Mouse (Mus musculus) small intestine, adult 2 months (tissue): ENCODE data around the gene Schip1.

Source experiments
- CTCF ChIP-seq: fragments of 200-500 bp; IDR thresholded peaks from 2 replicates; pipeline ENCODE4 v1.5.1; 2012; ENCODE audit warnings: low read depth, mild to moderate bottlenecking, control low read depth, inconsistent platforms, low read length, moderate library complexity, mixed read lengths; ENCODE audit not compliant: insufficient replicate concordance, insufficient read length; ENCODE audit errors: extremely low read depth
- POLR2A ChIP-seq: fragments of 200-500 bp; IDR thresholded peaks from 2 replicates; pipeline ENCODE4 v1.6.1; 2012; ENCODE audit warnings: low read depth, mild to moderate bottlenecking, control low read depth, inconsistent platforms, low read length, moderate library complexity

DNA sequence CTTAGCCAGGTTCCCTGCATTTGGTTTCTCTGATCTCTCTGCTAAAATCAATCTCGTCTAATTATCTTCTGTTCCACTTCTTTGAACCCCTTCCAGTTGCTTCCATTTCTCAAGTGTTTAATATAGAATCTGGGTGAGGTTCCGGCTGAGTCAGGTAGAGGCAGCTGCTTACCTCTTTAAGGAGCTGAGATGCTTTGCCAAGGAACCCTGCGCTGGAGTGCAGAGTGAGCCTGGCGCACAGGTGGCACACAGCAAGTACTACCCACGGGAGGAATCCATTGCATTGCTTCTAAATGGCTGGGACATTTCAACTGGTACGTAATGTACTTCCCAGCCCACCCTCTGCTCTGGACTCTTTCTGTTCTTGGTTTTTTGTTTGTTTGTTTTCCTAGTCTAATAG lies 414.7 kb downstream of the Schip1 start:
- TF ChIP-seq POLR2A (no peak), CTCF (no peak)
